Mouse (Mus musculus) CD4-positive, CD25-positive, alpha-beta regulatory T cell (primary cell): Measurements from ENCODE around the gene Rhox4d. TPM values are rescaled to one million over a fixed set of nuclear protein-coding genes. Genes with fewer than 3 reads are reported as not detected.

Experiments used
- polyA plus RNA-seq: library from polyadenylated mRNA; unstranded; fragments of 100-300 nt; shearing (Covaris generic); gene quantifications from one replicate; pipeline ENCODE4 v1.2.1, GENCODE M21; 2017

Gene Rhox4d
- polyA plus RNA-seq: not detected

GRCm38 (mm10) chrX:37514059-37514458 is at the start of gene Rhox4d:
Gene Rhox4d (plus strand): TSS chrX:37514359.

GRCm38 (mm10) chrX:37480037-37480436 is 34.1 kb upstream of the Rhox4d start, which contains the start of gene Rhox4c:
Gene Rhox4c (plus strand): TSS chrX:37480337.

GRCm38 (mm10) chrX:37530152-37530551 is 16.0 kb downstream of the Rhox4d start, which contains the start of gene Rhox2e:
Gene Rhox2e (plus strand): TSS chrX:37530452.

GRCm38 (mm10) chrX:37541719-37542118 is 27.6 kb downstream of the Rhox4d start, which contains the start of gene Rhox3e:
Gene Rhox3e (plus strand): TSS chrX:37542019.

GRCm38 (mm10) chrX:37557112-37557511 is 43.0 kb downstream of the Rhox4d start, which contains the start of gene Rhox4e:
Gene Rhox4e (plus strand): TSS chrX:37557412.

Other genes with a start within 250 kb of the Rhox4d start
- gene Rhox4a, start 249.0 kb upstream of the Rhox4d start, polyA plus RNA-seq: not detected
- gene Rhox3a2, start 134.3 kb upstream of the Rhox4d start, polyA plus RNA-seq: not detected
- not detected for gene Rhox4a2, start 123.5 kb upstream of the Rhox4d start, polyA plus RNA-seq
- not detected for gene Rhox2b, start 102.3 kb upstream of the Rhox4d start, polyA plus RNA-seq
- not detected for gene Rhox4b, start 81.9 kb upstream of the Rhox4d start, polyA plus RNA-seq
- not detected for gene Rhox2c, start 60.7 kb upstream of the Rhox4d start, polyA plus RNA-seq
- not detected for gene Rhox3c, start 55.8 kb upstream of the Rhox4d start, polyA plus RNA-seq
- not detected for gene Rhox4c, start 34.0 kb upstream of the Rhox4d start, polyA plus RNA-seq
- gene Rhox2d, start 20.9 kb upstream of the Rhox4d start, polyA plus RNA-seq: not detected
- gene Rhox2e, start 16.1 kb downstream of the Rhox4d start, polyA plus RNA-seq: not detected
- gene Rhox3e, start 27.7 kb downstream of the Rhox4d start, polyA plus RNA-seq: not detected
- 0.20 TPM for gene Rhox4e, start 43.1 kb downstream of the Rhox4d start, polyA plus RNA-seq
- gene Rhox2f, start 57.0 kb downstream of the Rhox4d start, polyA plus RNA-seq: not detected
- gene Rhox3f, start 66.6 kb downstream of the Rhox4d start, polyA plus RNA-seq: not detected
- 0.29 TPM for gene Rhox4f, start 93.3 kb downstream of the Rhox4d start, polyA plus RNA-seq
- not detected for gene Rhox3g, start 114.3 kb downstream of the Rhox4d start, polyA plus RNA-seq
- not detected for gene Rhox2g, start 129.1 kb downstream of the Rhox4d start, polyA plus RNA-seq
- not detected for gene Rhox4g, start 137.0 kb downstream of the Rhox4d start, polyA plus RNA-seq
- not detected for gene Rhox3h, start 154.4 kb downstream of the Rhox4d start, polyA plus RNA-seq
- gene Rhox2h, start 158.9 kb downstream of the Rhox4d start, polyA plus RNA-seq: not detected